Mouse (Mus musculus) cerebellum, adult 2 months (tissue): ENCODE measurements around the gene Gm49403.

Experiments
- CTCF ChIP-seq: fragments of 200-500 bp; IDR thresholded peaks from 2 replicates; pipeline ENCODE4 v1.5.1; 2011; ENCODE audit warnings: low read depth, mild to moderate bottlenecking, control low read depth, low read length, moderate library complexity, borderline replicate concordance; ENCODE audit not compliant: insufficient read depth
- POLR2A ChIP-seq: fragments of 200-500 bp; IDR thresholded peaks from 2 replicates; pipeline ENCODE4 v1.6.1; 2011; ENCODE audit warnings: low read length, control low read depth, borderline replicate concordance; ENCODE audit not compliant: insufficient read depth

DNA sequence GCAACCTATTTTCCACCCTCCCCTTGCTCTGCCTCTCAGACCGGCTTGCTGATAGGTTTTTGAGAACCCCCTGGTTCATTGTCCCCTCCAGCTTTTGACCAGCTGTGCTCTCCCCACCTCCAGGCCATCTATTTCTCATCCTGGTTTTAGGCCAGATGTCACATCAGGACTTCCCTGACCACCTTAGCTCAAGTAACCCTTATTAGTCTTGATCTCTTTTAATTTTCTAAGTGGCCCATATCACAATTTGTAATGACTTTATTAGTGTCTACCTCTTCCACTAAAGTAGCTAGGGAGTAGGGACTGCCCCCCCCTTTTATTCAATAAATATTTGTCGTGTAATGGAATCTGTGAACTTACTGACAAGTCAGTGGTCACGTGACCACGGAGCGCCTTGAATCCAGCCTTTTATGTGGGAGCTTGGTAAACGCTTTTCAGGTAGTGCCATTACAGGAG is 37.1 kb downstream of the Gm49403 start:
- TF ChIP-seq CTCF, result no peak
- no peak for TF ChIP-seq POLR2A
